Mouse (Mus musculus): ENCODE data around the gene Usp47.

DNA sequence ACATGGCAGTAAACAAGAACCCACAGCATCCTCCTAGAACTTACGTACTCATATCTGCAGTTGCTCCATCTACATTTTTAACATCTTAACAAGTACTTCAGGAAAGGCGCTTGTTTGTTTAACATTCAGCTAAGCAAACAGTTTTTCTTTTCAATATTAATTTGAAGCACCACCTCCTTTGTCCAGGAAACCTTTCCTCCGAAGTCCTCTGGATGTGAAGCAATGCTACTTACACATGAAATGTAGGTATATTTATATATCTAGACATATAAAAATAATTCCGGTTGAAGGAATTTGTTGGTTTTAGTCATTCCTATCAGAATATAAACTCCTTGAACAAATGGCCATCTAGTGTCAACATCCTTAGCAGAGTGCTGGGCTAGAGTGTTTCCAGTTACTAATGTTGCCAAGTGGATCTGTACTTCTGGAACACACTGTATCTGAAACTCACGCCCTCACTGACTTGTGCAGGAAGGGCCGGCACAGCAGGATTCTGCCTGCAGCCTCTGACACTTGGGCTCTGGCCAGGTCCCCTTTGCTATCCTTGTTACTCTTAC, 10.6 kb upstream of the Usp47 start:
- TF ChIP-seq GABPA (IDR thresholded peaks at IDR 0.05; ENCODE audit: low read depth, low read length) (no peak), CTCF (IDR thresholded peaks at IDR 0.05 in 2 of 3, conservative IDR thresholded peaks at IDR 0.05 in 1 of 3; ENCODE audit: control insufficient read depth in 1 of 3, insufficient read depth in 1 of 3, low read depth in 2 of 3, low read length in 3 of 3, poor library complexity in 1 of 3, severe bottlenecking in 1 of 3) (no peak), POLR2A (IDR thresholded peaks at IDR 0.05; ENCODE audit: control insufficient read depth in 1 of 2, insufficient read depth in 1 of 2, low read depth in 1 of 2, low read length in 2 of 2, poor library complexity in 1 of 2) (no peak), CHD2 (IDR thresholded peaks at IDR 0.05; ENCODE audit: low read length) (no peak), TBP (IDR thresholded peaks at IDR 0.05; ENCODE audit: low read depth, low read length) (no peak), MAFK (IDR thresholded peaks at IDR 0.05; ENCODE audit: borderline replicate concordance, low read depth, low read length) (no peak), GATA1 (IDR thresholded peaks at IDR 0.05; ENCODE audit: low read depth, low read length) (no peak), ZNF384 (IDR thresholded peaks at IDR 0.05; ENCODE audit: low read depth, low read length) (no peak), MAZ (IDR thresholded peaks at IDR 0.05; ENCODE audit: low read depth, low read length) (no peak), MXI1 (IDR thresholded peaks at IDR 0.05; ENCODE audit: low read depth, low read length) (no peak), MEF2A (IDR thresholded peaks at IDR 0.05; ENCODE audit: extremely low read depth, insufficient replicate concordance, low read depth, low read length, poor library complexity, severe bottlenecking) (no peak), POLR2AphosphoS5 (IDR thresholded peaks at IDR 0.05; ENCODE audit: borderline replicate concordance, low read depth, low read length) (no peak), ETS1 (IDR thresholded peaks at IDR 0.05; ENCODE audit: low read depth, low read length) (no peak), E2F4 (IDR thresholded peaks at IDR 0.05; ENCODE audit: borderline replicate concordance, low read depth, low read length) (no peak)

All from MEL (cell line).